Mouse (Mus musculus) intestine, postnatal 0 days (tissue): ENCODE data around the gene Dll4. TPM values are rescaled to one million over a fixed set of nuclear protein-coding genes. Genes with fewer than 3 reads are reported as not detected.

ENCODE experiments used
- ATAC-seq: fragments of 200-750 bp; cut with Nextera tagmentation; 2 replicates; pipeline ENCODE4 v1.8.0; 2017; ENCODE audit warnings: mild to moderate bottlenecking, moderate TSS enrichment, moderate library complexity
- H3K27ac ChIP-seq: fragments of 300-500 bp; sonication (generic); 2 replicates; pipeline ENCODE4 v1.5.1; 2014; ENCODE audit warnings: mild to moderate bottlenecking, low read depth, low read length, moderate library complexity
- H3K27me3 ChIP-seq: fragments of 300-500 bp; sonication (generic); replicated peaks from 2 replicates; pipeline ENCODE4 v1.6.1; 2014; ENCODE audit warnings: low read length, mixed read lengths; ENCODE audit not compliant: control insufficient read depth, insufficient read depth
- H3K36me3 ChIP-seq: fragments of 300-500 bp; sonication (generic); 2 replicates; pipeline ENCODE4 v1.6.1; 2014; ENCODE audit warnings: mild to moderate bottlenecking, moderate library complexity; ENCODE audit not compliant: control insufficient read depth, insufficient read depth
- H3K4me1 ChIP-seq: fragments of 300-500 bp; sonication (generic); replicated peaks from 2 replicates; pipeline ENCODE4 v1.6.1; 2014; ENCODE audit warnings: antibody characterized with exemption, low read length, mixed read lengths; ENCODE audit not compliant: control insufficient read depth, insufficient read depth
- H3K4me2 ChIP-seq: fragments of 300-500 bp; sonication (generic); replicated peaks from 2 replicates; pipeline ENCODE4 v1.6.1; 2014; ENCODE audit warnings: low read depth, mild to moderate bottlenecking, moderate library complexity
- H3K4me3 ChIP-seq: fragments of 300-500 bp; sonication (generic); 2 replicates; pipeline ENCODE4 v1.5.1; 2014; ENCODE audit warnings: low read depth, low read length
- H3K9ac ChIP-seq: fragments of 300-500 bp; sonication (generic); 2 replicates; pipeline ENCODE4 v1.6.1; 2014; ENCODE audit warnings: mild to moderate bottlenecking, low read depth, low read length
- H3K9me3 ChIP-seq: fragments of 300-500 bp; sonication (generic); 2 replicates; pipeline ENCODE4 v1.6.1; 2016; ENCODE audit warnings: mixed run types; ENCODE audit not compliant: control insufficient read depth
- CTCF ChIP-seq: sonication (generic); IDR thresholded peaks from 2 replicates; pipeline ENCODE4 v1.5.1; 2016; ENCODE audit warnings: low read depth, mild to moderate bottlenecking, control low read depth, antibody characterized with exemption, moderate library complexity
- WGBS: fragments of 180-500 bp; shearing (Covaris S2); extraction: QIAGEN DNeasy Blood & Tissue Kit; methylation state at CpG from one replicate; pipeline ENCODE4 v1.1.7; 2014; 5-methylcytosine and 5-hydroxymethylcytosine counted together
- polyA plus RNA-seq: library from polyadenylated mRNA; unstranded; fragments of >200 nt; fragmentation: Nextera tagmentation; extraction: Ambion mirVana; gene quantifications from 2 replicates; pipeline ENCODE4 v1.2.1, GENCODE M21; 2015

Dll4 gene
- polyA plus RNA-seq, 1 experiment from 2014 or later = 3.7 TPM

GRCm38 (mm10) chr2:119297506-119297905 is 28.1 kb upstream of the Dll4 start:
- no peaks in the 10 kb centered on the region for H3K9me3 ChIP-seq
- peaks cover 62% of the 10 kb centered on the region for H3K36me3 ChIP-seq
- H3K27ac ChIP-seq = no peak overlapping the region
- no peak overlapping the region for H3K4me3 ChIP-seq
- WGBS = 96% methylated on average over 19 of the region's 19 CpGs
- H3K4me1 ChIP-seq = 0 out of 2 replicates have a peak, but pooled peaks cover 3% of the 10 kb centered on the region
- H3K27me3 ChIP-seq = no peaks in the 10 kb centered on the region
- TF ChIP-seq CTCF = no peak
- H3K9ac ChIP-seq = no peak overlapping the region
- no peak overlapping the region for H3K4me2 ChIP-seq
- ATAC-seq = no peak

DNA sequence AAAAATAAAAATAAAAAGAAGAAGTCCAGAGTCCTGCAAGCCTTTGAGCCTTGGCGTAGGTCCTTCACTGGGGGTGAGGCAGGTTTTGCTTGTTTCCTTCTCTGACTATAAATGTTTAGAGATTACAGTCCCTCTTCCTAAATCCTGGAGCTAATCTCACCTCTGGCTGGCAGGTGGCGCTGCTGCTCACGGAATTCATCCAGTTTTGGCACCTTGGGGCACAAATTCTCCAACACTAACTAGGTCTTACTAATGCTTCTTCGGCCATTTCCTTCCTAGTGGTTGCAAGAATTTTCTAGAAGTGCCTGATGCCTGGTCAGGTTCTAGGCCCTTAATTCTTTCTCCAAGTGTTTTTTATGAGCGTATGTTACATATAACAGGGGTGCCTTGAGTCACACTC is 27.3 kb upstream of the Dll4 start:
- no peaks in the 10 kb centered on the region for H3K9me3 ChIP-seq
- no peak overlapping the region for H3K4me2 ChIP-seq
- 0 out of 2 replicates have a peak, but pooled peaks cover 3% of the 10 kb centered on the region for H3K4me1 ChIP-seq
- ATAC-seq = no peak
- H3K27me3 ChIP-seq = no peaks in the 10 kb centered on the region
- H3K36me3 ChIP-seq = peaks cover 54% of the 10 kb centered on the region
- no peak overlapping the region for H3K4me3 ChIP-seq
- H3K9ac ChIP-seq = no peak overlapping the region
- peak overlapping the region; percentile 1; the same call in 1 of the 2 replicates for H3K27ac ChIP-seq
- peak; percentile 83 for TF ChIP-seq CTCF
- 32% methylated on average over 5 of the region's 5 CpGs for whole genome bisulfite sequencing

- H3K9ac ChIP-seq = no peak overlapping the region
- peak overlapping the region; percentile 1; the same call in 1 of the 2 replicates for H3K27ac ChIP-seq
- no peak overlapping the region for H3K4me2 ChIP-seq
- no peaks in the 10 kb centered on the region for H3K27me3 ChIP-seq
- 0 out of 2 replicates have a peak, but pooled peaks cover 3% of the 10 kb centered on the region for H3K4me1 ChIP-seq
- TF ChIP-seq CTCF = no peak
- H3K36me3 ChIP-seq = peaks cover 49% of the 10 kb centered on the region
- WGBS = 89% methylated on average over 2 of the region's 2 CpGs
- no peaks in the 10 kb centered on the region for H3K9me3 ChIP-seq
- no peak for ATAC-seq
- H3K4me3 ChIP-seq = no peak overlapping the region
Observed at GRCm38 (mm10) chr2:119298839-119299238, 26.7 kb upstream of the Dll4 start.

DNA sequence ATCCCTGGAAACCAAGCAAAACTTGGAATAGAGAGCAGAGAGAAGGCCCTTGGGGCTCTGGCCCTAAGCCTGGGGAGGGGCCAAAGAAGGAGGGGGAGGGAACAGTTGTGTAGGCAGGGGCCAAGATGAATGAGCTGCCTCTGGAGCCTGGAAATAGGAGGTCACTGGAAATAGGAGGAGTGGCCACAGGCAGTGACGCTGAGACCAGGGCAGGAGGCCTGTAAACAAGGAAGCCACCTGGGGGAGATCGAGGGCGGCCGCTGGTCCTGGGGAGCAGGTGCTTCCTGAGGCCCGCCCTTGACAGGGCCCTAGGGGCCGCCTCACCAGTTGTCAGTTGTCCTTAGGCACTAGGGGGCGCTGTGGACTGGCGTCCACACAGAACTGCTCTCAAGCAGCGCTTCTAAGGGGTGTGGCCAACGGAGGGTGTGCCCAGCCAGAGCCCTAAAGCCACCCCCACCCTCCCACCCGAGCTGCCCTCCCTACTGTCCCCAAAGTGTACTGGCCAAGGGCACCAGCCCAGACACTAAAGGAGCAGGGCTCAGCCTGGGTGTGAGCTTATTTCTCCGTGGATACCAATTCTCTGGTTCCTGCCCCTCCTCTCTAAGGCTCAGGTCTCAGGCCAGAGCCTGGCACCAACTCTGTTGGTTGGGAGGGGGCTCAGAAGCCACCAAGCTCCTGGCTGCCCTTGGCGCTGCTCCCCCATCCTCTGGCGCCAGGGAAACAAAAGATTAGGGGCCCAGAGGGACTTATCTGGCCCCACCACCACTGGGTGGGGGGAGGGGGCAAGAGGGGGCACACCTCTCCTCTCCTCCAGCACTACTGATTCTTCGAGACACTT is 25.4 kb upstream of the Dll4 start:
- Histone ChIP-seq H3K4me2 (peak overlapping the region; percentile 57), H3K9me3 (no peaks in the 10 kb centered on the region), H3K27ac (peak overlapping the region; percentile 30; the same call in 1 of the 2 replicates), H3K4me3 (peak overlapping the region; percentile 1; the same call in 1 of the 2 replicates), H3K27me3 (no peaks in the 10 kb centered on the region), H3K9ac (no peak overlapping the region), H3K4me1 (0 out of 2 replicates have a peak, but pooled peaks cover 3% of the 10 kb centered on the region), H3K36me3 (peaks cover 35% of the 10 kb centered on the region)
- 6% methylated on average over 14 of the region's 15 CpGs for WGBS
- ATAC-seq = peak; percentile 92
- peak; percentile 91 for TF ChIP-seq CTCF

DNA sequence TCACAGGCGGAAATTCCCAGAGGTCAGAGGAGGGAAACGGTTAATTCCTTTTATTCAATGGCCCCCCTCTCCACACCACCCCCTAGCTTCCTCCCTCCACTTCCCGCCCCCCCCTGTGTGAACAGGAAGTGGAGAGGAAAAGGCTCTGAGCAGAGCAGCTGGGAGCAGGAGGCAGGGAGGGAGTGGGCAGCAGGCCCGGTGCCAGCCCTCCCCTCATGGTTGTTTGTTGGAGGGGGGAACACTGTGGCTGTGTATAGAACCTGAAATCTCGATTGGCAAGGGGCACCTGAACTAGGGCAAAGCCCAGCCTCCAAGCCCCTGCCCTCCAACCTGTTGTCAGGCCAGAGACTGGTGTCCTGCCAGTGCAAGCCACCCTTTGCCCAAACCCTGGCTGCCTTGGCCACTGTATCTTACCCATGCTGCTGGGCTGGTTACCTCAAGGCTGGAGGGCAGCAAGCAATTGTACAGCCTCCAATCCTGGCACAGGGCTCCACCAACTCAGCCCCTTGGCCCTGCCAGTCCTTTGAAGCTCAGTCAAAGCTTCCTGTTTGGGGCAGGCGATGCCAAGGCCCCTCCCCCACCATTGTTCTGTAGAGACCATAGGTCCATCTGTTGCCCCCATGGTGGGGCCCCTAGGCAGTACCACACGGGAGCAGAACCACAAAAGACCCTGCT is 24.6 kb upstream of the Dll4 start:
- peak overlapping the region; percentile 15; the same call in 1 of the 2 replicates for H3K27ac ChIP-seq
- H3K4me3 ChIP-seq = 0 out of 2 replicates have a peak overlapping the region, but pooled peaks have one; percentile 1
- H3K4me1 ChIP-seq = 0 out of 2 replicates have a peak, but pooled peaks cover 3% of the 10 kb centered on the region
- WGBS = 40% methylated on average over 7 of the region's 7 CpGs
- H3K9me3 ChIP-seq = no peaks in the 10 kb centered on the region
- no peak for TF ChIP-seq CTCF
- H3K9ac ChIP-seq = no peak overlapping the region
- H3K4me2 ChIP-seq = peak overlapping the region; percentile 57; the same call in 1 of the 2 replicates
- H3K27me3 ChIP-seq = no peaks in the 10 kb centered on the region
- ATAC-seq = no peak
- H3K36me3 ChIP-seq = peaks cover 31% of the 10 kb centered on the region

- ATAC-seq = no peak
- Histone ChIP-seq H3K27ac (no peak overlapping the region), H3K4me1 (0 out of 2 replicates have a peak, but pooled peaks cover 3% of the 10 kb centered on the region), H3K9ac (no peak overlapping the region), H3K36me3 (peaks cover 14% of the 10 kb centered on the region), H3K4me2 (no peak overlapping the region), H3K4me3 (no peak overlapping the region), H3K27me3 (no peaks in the 10 kb centered on the region), H3K9me3 (no peaks in the 10 kb centered on the region)
- 79% methylated on average over 6 of the region's 6 CpGs for WGBS
- TF ChIP-seq CTCF = no peak
Observed at GRCm38 (mm10) chr2:119302876-119303275, 22.7 kb upstream of the Dll4 start.
